Mouse (Mus musculus): Measurements from ENCODE around the gene Gcnt3.

The Gcnt3 gene

DNA sequence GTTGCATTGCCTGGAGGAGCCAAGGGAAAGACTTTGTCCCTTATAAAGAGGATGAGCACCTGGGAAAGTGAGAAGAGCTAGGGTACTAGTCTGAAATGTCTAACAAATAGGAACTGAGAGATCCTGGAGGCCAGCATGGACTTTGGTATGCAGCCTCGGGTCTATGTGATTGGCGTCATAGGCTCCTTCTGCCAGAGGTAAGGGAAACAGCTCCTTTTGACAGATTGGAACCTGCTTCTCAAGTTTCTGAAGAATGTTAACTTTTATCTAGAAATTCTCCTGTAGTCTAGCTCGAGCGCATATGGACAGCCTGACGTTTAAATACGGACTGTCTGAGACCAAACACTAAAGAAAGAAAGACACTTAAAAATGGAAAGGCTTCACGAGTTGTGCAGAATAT lies at the start of gene Gcnt3:
Gene Gcnt3, minus strand, starts transcription at position 101 of the 400 bp plus-strand sequence.
- in situ Hi-C loops (cut with MboI, MseI): no loop called here

DNA sequence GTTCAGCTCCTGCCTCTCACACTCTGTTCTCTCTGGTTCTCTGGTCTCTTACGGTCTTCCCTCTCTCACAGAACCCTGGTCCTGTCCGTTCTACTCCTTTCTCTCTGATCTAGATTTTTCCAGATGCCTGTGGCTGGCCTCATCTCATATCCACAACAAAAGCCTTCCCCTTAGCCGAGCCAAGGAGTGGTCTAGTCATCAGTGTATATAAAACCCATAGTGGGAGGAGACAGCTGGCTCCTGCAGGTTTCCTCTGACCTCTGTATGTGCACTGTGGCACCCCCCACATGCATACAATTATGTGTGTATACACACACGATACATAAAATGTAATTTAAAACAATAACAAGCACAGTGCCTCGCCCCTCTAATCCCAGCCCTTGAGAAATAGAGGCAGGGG lies 49.5 kb upstream of the Gcnt3 start:
- in situ Hi-C loops (cut with MboI, MseI): no loop called here

DNA sequence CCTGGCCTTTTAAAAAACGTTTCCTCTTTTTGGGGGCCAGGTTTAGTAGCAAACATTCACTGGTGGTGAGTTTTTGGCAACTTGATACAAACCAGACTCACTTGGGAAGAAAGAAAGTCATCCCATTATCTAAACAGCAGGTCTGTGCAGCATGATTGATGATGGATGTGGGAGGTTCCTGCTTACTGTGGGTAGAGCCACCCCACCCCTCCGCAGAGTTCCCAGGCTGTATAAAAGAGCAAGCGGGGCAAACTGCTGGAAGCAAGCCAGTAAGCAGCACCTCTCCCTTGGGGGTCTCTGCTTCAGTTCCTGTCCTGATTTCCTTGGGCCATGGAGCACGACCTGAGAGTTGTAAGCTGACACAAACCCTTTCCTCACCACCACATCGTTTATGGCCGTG lies 48.2 kb upstream of the Gcnt3 start:
- in situ Hi-C loops (cut with MboI, MseI): no loop called here

DNA sequence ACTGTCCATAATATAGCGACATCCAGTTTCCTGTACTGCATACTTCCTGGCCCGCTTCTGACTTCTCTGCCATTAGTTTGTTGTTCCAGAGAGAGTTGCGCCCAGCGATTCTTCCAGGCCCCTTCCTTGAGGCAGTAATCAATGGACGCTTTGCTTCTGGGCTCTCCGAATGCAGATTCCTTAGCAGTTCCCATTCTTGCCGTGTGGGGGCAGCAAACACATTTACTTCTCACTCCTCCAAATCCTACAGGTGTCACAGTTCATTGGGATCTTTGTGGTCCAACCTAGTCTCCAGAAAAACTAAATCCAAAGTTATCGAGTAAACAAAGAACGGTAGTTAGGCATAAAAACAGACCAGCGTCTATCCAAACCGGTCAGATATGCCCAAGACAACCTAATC lies 46.2 kb upstream of the Gcnt3 start:
- in situ Hi-C loops (cut with MboI, MseI): no loop called here

DNA sequence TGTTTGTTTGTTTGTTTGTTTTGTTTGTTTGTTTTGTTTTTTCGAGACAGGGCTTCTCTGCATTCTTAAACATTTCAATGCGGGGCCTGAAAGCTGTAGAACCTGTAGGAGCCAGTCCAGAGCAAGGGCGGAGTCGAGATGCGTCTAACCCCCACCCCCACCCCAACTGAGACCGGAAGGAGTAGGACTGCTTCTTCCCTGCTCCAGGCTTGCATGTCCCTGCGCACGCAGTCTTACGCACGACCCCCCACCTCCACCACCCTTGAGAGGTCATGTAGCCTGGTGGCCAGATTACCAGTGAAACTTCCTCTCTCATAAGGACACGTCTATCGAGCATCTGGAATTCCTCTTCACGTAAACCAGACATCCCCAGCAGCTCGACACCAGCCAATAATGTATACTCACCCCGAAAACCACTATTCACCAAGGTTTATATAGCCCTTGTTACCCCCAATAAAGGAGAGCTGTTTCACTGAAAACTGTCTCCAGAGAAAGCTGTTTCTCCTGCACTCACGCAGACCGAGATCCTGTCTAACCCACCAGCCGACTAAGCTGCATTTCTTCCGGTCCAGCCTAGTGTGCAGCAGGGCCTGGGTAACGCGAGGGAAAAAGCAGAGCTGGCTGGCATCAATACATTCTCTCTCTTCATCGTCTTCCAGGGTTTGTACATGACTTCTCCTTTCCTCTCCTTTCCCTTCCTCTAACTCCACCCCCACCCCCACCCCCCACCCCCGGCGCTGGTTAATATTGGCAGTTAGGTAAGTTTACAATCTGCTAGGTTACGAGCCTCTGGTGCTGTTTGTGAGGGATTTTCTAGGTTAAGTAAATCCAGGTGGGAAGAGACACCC lies 44.7 kb upstream of the Gcnt3 start:
- in situ Hi-C loops (cut with MboI, MseI): no loop called here

DNA sequence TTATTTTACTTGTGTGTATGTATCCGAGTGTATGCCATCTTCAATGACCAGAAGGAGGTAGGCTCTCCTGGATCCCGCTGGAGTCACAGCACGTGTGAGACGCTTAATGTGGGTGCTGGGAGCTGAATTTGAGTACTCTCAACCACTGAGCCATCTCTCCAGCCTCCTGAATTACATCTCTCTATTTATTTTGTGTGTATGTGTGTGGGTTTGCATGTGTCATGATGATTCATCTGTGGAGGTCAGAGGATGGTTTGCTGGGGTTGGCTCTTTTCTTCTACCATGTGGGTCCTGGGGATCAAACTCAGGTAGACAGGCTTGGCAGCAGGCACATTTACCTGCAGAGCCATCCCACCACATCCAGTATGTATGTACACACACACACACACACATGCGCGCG lies 43.9 kb upstream of the Gcnt3 start:
- in situ Hi-C loops (cut with MboI, MseI): no loop called here

DNA sequence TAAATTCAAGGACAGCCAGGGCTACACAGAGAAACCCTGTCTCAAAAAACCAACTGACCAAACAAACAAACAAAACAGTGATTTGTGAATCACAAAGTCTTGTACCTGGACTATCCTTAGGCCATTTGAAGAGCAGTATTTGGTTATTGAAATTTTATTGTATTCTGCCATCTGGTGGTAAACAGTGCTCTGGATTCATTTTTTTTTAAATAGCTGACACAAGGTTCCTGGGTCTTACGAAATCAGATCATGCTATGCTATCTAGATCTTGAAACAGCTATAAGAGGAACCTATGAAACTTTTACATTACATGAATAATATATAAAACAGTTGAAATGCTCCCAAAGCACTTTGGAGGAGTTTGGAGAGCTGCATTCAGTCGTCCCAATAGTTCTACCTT lies 43.1 kb upstream of the Gcnt3 start:
- in situ Hi-C loops (cut with MboI, MseI): no loop called here

DNA sequence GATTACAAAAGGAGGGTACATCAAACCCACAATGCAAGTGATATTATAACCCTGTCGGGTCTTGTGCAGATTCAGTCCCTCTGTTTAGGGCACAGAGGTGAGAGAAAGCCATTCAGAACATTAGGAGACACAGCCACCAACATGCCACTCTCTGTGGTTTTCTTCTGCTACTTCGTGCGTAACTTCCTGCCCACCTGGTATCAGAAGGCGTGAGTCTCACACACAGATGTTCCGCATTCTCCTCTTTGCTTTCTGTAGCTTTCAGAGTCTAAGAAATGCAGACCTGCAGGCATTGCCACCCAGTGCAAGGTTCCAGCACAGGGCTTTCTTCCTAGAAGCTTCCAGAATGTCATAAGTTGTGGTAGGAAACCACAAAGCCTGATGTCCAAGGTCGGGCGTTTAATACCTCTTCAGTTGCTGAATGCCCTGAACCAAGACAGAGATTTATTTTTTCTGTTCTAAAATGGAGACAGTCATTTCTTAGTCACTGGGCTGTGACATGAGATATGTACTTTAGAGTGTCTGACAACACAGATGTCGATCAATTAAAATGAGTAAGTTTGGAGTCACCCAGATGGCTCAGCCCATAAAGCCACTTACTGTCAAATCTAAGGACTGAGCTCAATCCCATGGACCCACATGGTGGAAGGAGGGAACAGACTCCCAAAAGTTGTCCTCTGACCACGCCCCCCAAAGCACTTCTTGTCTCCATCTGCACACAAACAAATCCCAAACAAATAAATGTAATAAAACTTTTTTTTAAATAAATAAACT lies 42.3 kb upstream of the Gcnt3 start:
- in situ Hi-C loops (cut with MboI, MseI): no loop called here

DNA sequence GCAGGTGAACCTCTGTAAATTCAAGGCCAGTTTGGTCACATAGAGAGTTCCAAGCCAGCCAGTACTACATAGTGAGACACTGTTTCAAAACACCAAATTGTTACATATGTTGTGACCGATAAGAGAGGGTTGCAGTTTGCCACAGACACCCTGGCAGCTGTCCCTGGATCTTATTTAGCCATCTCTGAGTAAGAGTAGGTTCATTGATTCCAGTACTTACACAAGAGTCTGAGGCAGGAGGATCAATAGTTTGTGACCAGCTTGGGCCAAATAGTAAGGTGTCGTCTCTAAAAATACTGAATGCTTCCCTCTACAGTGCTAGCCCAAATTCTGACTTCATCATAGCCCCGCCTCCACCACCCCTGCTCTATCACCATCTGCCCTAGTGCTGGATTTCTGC lies 40.1 kb upstream of the Gcnt3 start:
- in situ Hi-C loops (cut with MboI, MseI): loop anchor here (5.0 kb wide), 1 partner anchor 51 kb away; no protein-coding TSS in a partner anchor

DNA sequence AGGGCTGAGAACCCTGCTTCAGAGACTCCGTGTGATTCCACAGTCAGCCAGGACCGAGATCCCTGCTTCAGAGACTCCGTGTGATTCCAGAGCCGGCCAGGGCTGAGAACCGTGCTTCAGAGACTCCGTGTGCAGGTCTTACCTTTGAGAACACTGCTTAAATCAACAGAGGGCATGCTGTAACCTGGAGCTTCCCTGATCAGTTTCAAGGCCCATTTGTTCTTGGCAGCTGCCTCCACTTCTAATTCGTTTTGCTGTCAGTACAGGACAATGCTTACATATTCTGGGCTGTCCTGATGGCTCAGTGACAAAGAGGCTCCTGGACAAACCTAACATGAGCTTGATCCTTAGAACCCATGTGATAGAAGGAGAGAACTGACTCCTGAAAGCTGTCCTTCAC lies 39.3 kb upstream of the Gcnt3 start:
- in situ Hi-C loops (cut with MboI, MseI): loop anchor here (5.0 kb wide), 1 partner anchor 50 kb away; no protein-coding TSS in a partner anchor

DNA sequence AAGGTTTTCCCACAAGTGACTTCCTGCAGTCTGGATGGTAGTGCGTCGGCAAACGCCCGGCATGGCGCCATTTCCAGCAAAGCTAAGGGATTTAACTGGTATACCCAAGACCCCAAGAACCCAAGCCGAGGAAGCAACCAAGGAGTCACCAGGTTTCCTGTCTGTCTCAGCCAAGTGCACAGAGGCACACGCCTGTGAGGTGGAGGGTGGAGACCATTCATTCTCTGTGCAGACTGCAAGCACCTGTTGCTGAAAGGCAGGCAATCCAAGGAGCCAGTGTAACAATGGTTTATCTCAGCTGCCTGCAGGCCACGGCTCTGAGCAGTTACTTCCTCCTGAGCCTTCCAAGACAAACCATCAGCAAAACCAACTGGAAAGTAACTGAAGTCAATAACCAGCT lies 34.5 kb upstream of the Gcnt3 start:
- in situ Hi-C loops (cut with MboI, MseI): no loop called here

DNA sequence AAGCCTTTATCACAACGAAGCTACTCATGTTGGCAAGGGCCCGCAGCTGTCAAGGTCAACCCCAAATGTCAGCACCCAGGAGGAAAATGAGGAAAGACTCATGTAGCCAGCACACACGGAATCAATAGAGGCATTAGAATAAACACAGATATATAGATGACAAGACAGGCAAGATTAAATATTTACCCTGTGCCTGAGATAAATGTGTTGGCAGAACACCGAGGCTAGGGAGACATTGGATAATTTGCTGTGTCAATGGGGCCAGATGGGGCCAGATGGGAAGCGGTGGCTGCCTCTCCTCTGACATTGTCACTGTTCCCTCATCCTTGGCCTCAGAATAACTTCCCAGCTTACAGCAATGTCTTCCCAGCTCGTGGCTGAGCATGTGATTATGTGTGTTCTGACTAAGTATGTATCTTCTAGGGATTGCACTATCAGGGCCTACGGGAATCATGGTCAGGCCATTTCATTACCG lies 32.1 kb upstream of the Gcnt3 start:
- in situ Hi-C loops (cut with MboI, MseI): no loop called here

DNA sequence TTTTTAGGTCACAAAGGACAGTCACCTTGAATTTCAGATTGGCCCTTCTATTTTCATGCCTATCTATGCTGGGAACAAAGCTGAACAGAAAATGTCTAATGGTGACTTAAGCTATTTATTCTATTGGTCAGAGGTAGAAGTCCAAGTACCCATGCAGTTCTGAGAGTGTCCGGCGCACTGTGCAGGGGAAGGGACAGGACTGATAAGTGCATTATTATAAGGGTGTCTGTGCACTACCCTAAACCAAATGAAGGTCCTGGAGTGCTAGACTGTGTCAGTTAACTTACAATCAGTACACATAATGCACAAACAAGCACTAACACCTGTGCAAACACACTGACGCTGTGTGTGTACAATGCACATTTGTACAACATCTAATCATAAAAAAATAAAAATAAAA lies 29.6 kb upstream of the Gcnt3 start:
- in situ Hi-C loops (cut with MboI, MseI): no loop called here

DNA sequence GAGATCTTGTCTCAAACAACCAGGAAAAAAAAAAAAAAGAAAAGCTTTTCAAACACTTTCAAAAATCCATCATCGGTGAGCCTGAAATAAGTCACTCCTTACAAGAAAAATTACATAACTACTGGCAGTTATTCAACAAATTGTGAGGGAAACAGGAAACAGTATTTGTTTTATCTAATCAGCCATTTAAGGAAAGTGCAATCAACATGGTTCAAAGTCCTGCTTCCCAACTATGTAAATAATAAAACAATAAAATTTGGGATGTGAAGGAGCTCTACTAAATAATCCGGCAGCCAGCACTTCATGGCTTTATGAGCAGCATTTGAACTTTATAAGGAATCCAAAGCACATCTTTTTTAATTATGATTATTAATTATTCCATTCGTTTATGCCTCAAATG lies 24.1 kb upstream of the Gcnt3 start:
- in situ Hi-C loops (cut with MboI, MseI): no loop called here

DNA sequence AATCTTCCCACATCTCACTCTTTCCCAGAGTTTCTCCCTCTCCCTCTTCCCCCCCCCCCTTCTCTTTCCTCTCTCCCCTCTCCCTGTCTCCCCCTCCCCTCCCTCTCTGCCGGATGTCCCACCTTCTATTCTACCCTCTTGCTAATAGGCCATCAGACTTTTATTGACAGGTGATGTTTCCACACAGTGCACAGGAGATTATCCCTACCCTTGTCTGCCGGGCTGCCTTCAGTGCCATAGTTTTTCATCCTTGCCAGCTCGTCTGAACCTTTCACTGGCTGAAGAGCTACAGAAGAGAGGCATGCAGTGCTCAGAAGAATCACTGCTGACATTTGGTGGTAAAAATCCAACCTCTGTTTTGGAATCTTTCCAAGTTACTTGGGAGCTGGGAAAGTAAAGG lies 15.5 kb upstream of the Gcnt3 start:
- in situ Hi-C loops (cut with MboI, MseI): no loop called here

DNA sequence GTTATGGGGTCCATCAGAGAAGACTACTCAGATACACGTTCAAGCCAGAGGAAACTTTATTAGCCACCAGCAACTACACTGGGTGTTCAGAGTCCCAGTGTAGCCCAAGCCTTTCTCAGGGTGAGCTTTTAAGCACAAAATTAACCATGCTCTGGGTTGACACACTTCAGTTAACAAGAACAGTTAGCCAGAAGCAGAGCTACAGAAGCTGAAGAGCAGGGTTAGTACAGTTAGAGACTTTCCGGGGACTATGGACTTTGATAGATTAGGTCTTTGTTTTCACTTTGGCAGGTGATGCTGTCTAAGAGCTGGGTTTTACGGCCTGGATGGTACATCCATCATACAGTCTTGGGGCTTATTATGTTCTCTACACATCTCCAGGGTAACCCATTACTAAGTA lies 14.8 kb upstream of the Gcnt3 start:
- in situ Hi-C loops (cut with MboI, MseI): no loop called here

DNA sequence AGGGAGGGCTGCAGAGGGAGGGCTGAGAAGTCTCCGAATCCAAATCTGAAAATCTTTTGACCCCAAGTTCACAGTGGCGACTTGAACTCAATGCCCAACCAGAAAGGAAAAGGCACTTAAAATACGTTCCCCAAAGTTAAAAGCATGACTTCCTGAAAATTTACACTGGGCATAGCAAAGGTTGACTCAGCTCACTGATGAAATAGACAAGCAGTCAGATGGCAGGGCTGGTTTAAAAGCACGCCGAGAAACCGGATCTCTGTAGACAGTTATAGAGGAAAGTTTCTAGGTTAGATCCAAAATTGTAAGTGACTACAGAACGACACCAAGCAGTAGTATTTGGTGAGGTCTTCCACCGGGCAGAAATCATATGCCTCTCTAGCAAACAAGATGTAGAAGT lies 12.0 kb upstream of the Gcnt3 start:
- in situ Hi-C loops (cut with MboI, MseI): loop anchor here (5.0 kb wide), 1 partner anchor 63 kb away; the partner anchor contains the start of gene Bnip2

DNA sequence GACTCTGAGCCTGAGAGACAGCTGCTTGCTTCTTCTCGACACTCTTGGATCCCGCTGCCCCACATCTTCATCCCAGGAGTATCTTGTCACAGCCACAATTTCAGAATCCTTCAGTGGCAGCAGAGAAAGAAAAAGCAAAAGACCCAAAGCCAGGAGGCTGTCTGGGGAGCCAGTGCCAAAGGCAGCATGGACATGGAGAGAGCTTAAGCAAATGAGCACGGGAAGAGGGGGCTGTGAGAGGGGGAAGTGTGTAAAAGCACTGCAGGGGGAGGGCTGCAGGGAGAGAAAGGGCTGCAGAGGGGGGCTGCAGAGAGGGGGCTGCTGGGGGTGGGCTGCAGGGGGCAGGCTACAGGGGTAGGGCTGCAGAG lies 11.5 kb upstream of the Gcnt3 start:
- in situ Hi-C loops (cut with MboI, MseI): loop anchor here (5.0 kb wide), 1 partner anchor 62 kb away; the partner anchor contains the start of gene Bnip2

DNA sequence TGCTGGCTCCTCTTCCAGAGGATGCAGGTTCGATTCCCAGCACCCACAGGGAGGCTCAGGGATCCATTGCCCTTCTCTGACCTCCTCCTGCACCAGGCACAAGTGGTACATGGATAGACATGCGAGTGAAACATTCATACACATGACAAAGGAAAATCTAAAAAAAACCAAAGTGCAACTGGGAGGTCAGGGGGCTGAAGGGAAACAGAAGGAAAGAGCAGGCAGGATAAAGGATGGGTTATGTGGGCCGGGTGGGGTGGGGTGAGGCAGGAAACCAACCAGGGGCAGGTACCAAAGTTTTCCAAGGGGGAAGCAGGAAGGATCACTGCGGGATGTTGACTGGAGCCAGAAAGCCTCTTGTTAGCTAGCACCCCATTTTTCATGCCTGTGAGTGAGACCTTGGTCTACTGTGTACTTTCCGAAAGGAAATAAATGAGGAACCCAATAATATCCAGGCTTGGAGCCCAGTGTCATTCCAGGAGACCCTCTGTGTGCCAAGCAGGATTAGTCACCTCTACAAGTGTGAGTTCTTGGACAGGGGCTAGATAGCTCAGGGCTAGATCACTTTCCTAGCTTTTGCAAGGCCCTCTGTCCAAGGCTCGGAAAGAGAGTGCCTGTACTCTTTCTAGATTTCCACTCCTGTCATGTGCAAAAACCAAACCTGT lies 11.0 kb upstream of the Gcnt3 start:
- in situ Hi-C loops (cut with MboI, MseI): loop anchor here (5.0 kb wide), 1 partner anchor 62 kb away; the partner anchor contains the start of gene Bnip2

DNA sequence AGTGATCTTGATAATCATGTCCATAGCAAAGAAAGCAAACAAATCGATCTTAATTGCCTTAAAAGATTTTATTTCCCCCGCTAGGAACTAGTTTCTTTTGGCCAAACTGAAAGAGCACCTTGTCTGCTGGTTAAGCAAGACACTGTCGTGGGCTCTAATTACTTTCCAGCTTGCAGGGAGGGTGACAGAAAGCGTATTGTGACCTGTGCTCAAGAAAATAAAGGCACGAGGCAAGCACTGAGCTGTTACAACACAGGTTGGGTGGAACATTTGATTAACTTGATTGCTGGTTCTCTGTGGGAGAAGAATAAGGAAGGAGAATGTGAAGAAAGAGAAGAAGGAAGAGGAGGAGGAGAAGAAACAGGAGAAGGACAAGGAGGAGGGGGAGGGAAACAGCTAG lies 10.4 kb upstream of the Gcnt3 start:
- in situ Hi-C loops (cut with MboI, MseI): loop anchor here (5.0 kb wide), 1 partner anchor 61 kb away; the partner anchor contains the start of gene Bnip2

DNA sequence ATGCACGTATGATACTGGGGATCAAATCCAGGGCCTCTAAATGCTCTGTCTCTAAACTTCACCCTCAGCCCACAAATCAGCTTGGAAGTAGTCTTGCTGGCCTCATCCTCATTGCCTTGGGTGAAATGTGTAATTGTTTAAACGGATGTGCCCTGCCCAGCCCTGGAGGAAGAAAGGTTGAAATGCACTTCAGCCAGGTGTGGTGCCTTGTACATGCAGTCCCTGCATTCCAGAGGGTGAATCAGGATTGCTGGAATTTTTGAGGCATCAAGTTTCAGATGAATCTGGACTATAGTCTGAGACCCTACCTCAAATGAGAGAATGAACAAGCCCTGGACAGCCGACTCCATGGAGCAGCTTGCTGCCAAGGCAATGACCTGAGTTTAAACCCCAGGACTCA lies 10.0 kb upstream of the Gcnt3 start:
- in situ Hi-C loops (cut with MboI, MseI): loop anchor here (5.0 kb wide), 1 partner anchor 61 kb away; the partner anchor contains the start of gene Bnip2

DNA sequence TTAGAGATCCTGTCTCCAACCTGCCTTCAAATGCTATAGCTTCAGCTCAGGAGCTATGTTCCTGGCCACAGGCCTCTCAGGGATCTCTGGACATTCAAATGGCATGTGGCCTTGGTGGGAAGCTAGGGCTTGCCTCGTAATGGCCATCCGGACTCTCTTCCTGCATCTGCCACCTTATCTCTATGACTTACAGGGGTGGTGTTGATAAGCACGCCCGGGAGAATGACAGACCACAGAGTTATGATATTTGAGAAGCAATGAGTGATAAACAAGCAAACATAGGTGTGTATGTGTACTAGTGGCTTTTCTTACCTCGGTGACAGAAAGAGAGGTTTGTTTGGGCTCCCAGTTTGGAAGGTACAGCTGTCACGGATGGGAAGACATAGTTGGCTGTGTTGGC lies 8.4 kb upstream of the Gcnt3 start:
- in situ Hi-C loops (cut with MboI, MseI): loop anchor here (5.0 kb wide), 1 partner anchor 59 kb away; the partner anchor contains the start of gene Bnip2
